Mouse (Mus musculus) cerebellum, adult 2 months (tissue): ENCODE data around the gene Mdm2.

Experiments
- CTCF ChIP-seq: fragments of 200-500 bp; IDR thresholded peaks from 2 replicates; pipeline ENCODE4 v1.5.1; 2011; ENCODE audit warnings: low read depth, mild to moderate bottlenecking, control low read depth, low read length, moderate library complexity, borderline replicate concordance; ENCODE audit not compliant: insufficient read depth
- POLR2A ChIP-seq: fragments of 200-500 bp; IDR thresholded peaks from 2 replicates; pipeline ENCODE4 v1.6.1; 2011; ENCODE audit warnings: low read length, control low read depth, borderline replicate concordance; ENCODE audit not compliant: insufficient read depth

DNA sequence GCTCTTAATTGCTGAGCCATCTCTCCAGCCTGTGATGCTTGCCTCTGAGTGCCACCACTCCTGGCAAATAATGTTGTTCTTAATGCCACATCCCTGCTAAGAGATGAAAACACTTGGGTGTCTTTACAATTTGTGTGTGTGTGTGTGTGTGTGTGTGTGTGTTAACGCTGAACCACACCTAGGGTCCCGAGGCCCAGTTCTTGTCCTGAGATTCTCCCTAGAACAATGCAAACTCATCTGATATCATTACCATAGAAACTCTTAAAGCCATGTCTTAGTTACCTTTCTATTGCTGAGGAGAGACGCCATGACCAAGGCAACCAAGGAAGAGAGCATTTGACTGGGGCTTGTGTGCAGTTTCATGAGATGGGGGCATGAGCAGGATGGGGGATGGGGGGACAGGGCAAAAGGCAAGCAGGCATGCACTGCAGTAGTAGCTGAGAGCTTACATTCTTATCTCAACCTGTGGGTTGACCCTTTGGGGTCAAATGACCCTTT is 3.5 kb upstream of the Mdm2 start:
- TF ChIP-seq CTCF (no peak), POLR2A (no peak)
